Mouse (Mus musculus): ENCODE measurements around the gene Zdhhc7.

DNA sequence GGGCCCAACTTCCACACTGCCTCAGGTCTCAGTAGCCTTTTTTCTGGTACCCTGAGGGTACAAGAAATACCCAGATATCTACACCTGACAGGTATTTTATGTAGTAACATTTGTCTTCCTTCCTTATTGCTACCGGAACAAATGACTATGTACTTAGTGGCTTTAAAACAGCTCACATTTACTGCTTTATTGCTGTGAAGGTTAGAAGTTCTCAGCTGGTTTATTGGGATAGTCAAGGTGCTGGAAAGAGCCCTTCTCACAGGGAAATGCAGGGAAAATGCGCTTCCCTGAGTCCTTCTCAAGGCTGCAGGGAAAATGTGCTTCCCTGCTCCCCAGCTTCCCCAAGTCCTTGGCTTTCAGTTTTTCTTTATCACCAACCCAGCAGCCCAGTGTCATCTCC, 37.7 kb upstream of the Zdhhc7 start:
- no peak for TF ChIP-seq CTCF (IDR thresholded peaks at IDR 0.05; ENCODE audit: borderline replicate concordance, control insufficient read depth, extremely low read depth, insufficient read depth, low read length, poor library complexity)
- no peak for TF ChIP-seq POLR2A (IDR thresholded peaks at IDR 0.05; ENCODE audit: control insufficient read depth, extremely low read depth, insufficient read depth, low read length, poor library complexity)

Measured in thymus, adult 2 months (tissue).